Mouse (Mus musculus): Measurements from ENCODE around the gene Khdc4. TPM values are rescaled to one million over a fixed set of nuclear protein-coding genes. Genes with fewer than 3 reads are reported as not detected.
"Not testable (repeated sequence)": the region's sequence is repeated elsewhere in the genome, so short reads cannot be mapped to it uniquely, and the experiment has no call there.

The Khdc4 gene
- polyA plus RNA-seq, 1 experiment from 2014 or later, result 72.3 TPM

- WGBS, result 93% methylated on average over 4 of the region's 4 CpGs
- peaks cover 21% of the 10 kb centered on the region for H3K36me3 ChIP-seq (ENCODE audit: control insufficient read depth, insufficient read depth, low read length)
Observed at GRCm38 (mm10) chr3:88713709-88714108, 28.1 kb downstream of the Khdc4 start.

GRCm38 (mm10) chr3:88714725-88715124 lies 29.1 kb downstream of the Khdc4 start:
- Histone ChIP-seq H3K9ac (ENCODE audit: low read length) (no peak overlapping the region), H3K27me3 (ENCODE audit: control insufficient read depth, insufficient read depth, low read length) (no peaks in the 10 kb centered on the region), H3K9me3 (replicated peaks; ENCODE audit: control insufficient read depth, low read length) (no peaks in the 10 kb centered on the region), H3K4me3 (replicated peaks; ENCODE audit: low read length) (no peak overlapping the region), H3K4me2 (ENCODE audit: low read depth, low read length) (no peak overlapping the region), H3K36me3 (ENCODE audit: control insufficient read depth, insufficient read depth, low read length) (peaks cover 14% of the 10 kb centered on the region), H3K27ac (ENCODE audit: low read length) (no peak overlapping the region), H3K4me1 (ENCODE audit: control insufficient read depth, insufficient read depth, low read length) (peaks cover 18% of the 10 kb centered on the region)
- no peak for ATAC-seq (ENCODE audit: insufficient read depth, low FRiP score)
- 65% methylated on average over 2 of the region's 2 CpGs for WGBS

More at GRCm38 (mm10) chr3:88713709-88714108, 28.1 kb downstream of the Khdc4 start:
- H3K27me3 ChIP-seq (ENCODE audit: control insufficient read depth, insufficient read depth, low read length), result no peaks in the 10 kb centered on the region
- H3K9ac ChIP-seq (ENCODE audit: low read length), result no peak overlapping the region
- no peak for ATAC-seq (ENCODE audit: insufficient read depth, low FRiP score)
- H3K4me2 ChIP-seq (ENCODE audit: low read depth, low read length), result no peak overlapping the region
- H3K4me3 ChIP-seq (replicated peaks; ENCODE audit: low read length), result no peak overlapping the region
- H3K4me1 ChIP-seq (ENCODE audit: control insufficient read depth, insufficient read depth, low read length), result peaks cover 9% of the 10 kb centered on the region
- no peaks in the 10 kb centered on the region for H3K9me3 ChIP-seq (replicated peaks; ENCODE audit: control insufficient read depth, low read length)
- H3K27ac ChIP-seq (ENCODE audit: low read length), result no peak overlapping the region

GRCm38 (mm10) chr3:88715716-88716115 lies 30.1 kb downstream of the Khdc4 start:
- H3K27me3 ChIP-seq (ENCODE audit: control insufficient read depth, insufficient read depth, low read length); H3K27ac ChIP-seq (ENCODE audit: low read length); H3K36me3 ChIP-seq (ENCODE audit: control insufficient read depth, insufficient read depth, low read length); H3K9ac ChIP-seq (ENCODE audit: low read length); ATAC-seq (ENCODE audit: insufficient read depth, low FRiP score); H3K9me3 ChIP-seq (replicated peaks; ENCODE audit: control insufficient read depth, low read length); H3K4me3 ChIP-seq (replicated peaks; ENCODE audit: low read length); H3K4me2 ChIP-seq (ENCODE audit: low read depth, low read length): not testable (repeated sequence)
- peaks cover 18% of the 10 kb centered on the region for H3K4me1 ChIP-seq (ENCODE audit: control insufficient read depth, insufficient read depth, low read length)
- 91% methylated on average over 5 of the region's 5 CpGs for WGBS

GRCm38 (mm10) chr3:88716399-88717197 lies 31.0 kb downstream of the Khdc4 start, which contains the start of gene Rit1:
Rit1 (plus strand) TSS chr3:88716838.
- Histone ChIP-seq H3K27ac (ENCODE audit: low read length) (peak within 1 kb of the TSS; percentile 84), H3K4me3 (replicated peaks; ENCODE audit: low read length) (peak within 1 kb of the TSS; percentile 82), H3K4me2 (ENCODE audit: low read depth, low read length) (peak within 1 kb of the TSS; percentile 71), H3K27me3 (ENCODE audit: control insufficient read depth, insufficient read depth, low read length) (no peaks in the 10 kb centered on the region), H3K9ac (ENCODE audit: low read length) (peak within 1 kb of the TSS; percentile 84), H3K4me1 (ENCODE audit: control insufficient read depth, insufficient read depth, low read length) (peaks cover 18% of the 10 kb centered on the region), H3K36me3 (ENCODE audit: control insufficient read depth, insufficient read depth, low read length) (peaks cover 12% of the 10 kb centered on the region), H3K9me3 (replicated peaks; ENCODE audit: control insufficient read depth, low read length) (no peaks in the 10 kb centered on the region)
- peak; percentile 95 for ATAC-seq (ENCODE audit: insufficient read depth, low FRiP score)
- WGBS, result 2% methylated on average over 27 of the region's 27 CpGs

- no peaks in the 10 kb centered on the region for H3K27me3 ChIP-seq (ENCODE audit: control insufficient read depth, insufficient read depth, low read length)
- peak overlapping the region; percentile 71 for H3K4me2 ChIP-seq (ENCODE audit: low read depth, low read length)
- peak overlapping the region; percentile 84 for H3K9ac ChIP-seq (ENCODE audit: low read length)
- H3K9me3 ChIP-seq (replicated peaks; ENCODE audit: control insufficient read depth, low read length), result no peaks in the 10 kb centered on the region
- H3K27ac ChIP-seq (ENCODE audit: low read length), result peak overlapping the region; percentile 84
- peaks cover 18% of the 10 kb centered on the region for H3K4me1 ChIP-seq (ENCODE audit: control insufficient read depth, insufficient read depth, low read length)
- 3% methylated on average over 9 of the region's 9 CpGs for WGBS
- ATAC-seq (ENCODE audit: insufficient read depth, low FRiP score), result peak; percentile 38; the same call in 1 of the 2 replicates
- H3K36me3 ChIP-seq (ENCODE audit: control insufficient read depth, insufficient read depth, low read length), result peaks cover 8% of the 10 kb centered on the region; the same call in 1 of the 2 replicates
- peak overlapping the region; percentile 82 for H3K4me3 ChIP-seq (replicated peaks; ENCODE audit: low read length)
Observed at GRCm38 (mm10) chr3:88717198-88717798, 31.7 kb downstream of the Khdc4 start.

- Histone ChIP-seq H3K9ac (ENCODE audit: low read length) (peak overlapping the region; percentile 54), H3K27ac (ENCODE audit: low read length) (peak overlapping the region; percentile 72), H3K4me1 (ENCODE audit: control insufficient read depth, insufficient read depth, low read length) (peaks cover 18% of the 10 kb centered on the region), H3K4me3 (replicated peaks; ENCODE audit: low read length) (peak overlapping the region; percentile 43), H3K4me2 (ENCODE audit: low read depth, low read length) (peak overlapping the region; percentile 71), H3K27me3 (ENCODE audit: control insufficient read depth, insufficient read depth, low read length) (no peaks in the 10 kb centered on the region), H3K9me3 (replicated peaks; ENCODE audit: control insufficient read depth, low read length) (no peaks in the 10 kb centered on the region), H3K36me3 (ENCODE audit: control insufficient read depth, insufficient read depth, low read length) (peaks cover 8% of the 10 kb centered on the region; the same call in 1 of the 2 replicates)
- ATAC-seq (ENCODE audit: insufficient read depth, low FRiP score), result no peak
- WGBS, result 12% methylated on average over 1 of the region's 1 CpGs
Observed at GRCm38 (mm10) chr3:88717831-88718230, 32.2 kb downstream of the Khdc4 start.

GRCm38 (mm10) chr3:88719098-88719497 lies 33.5 kb downstream of the Khdc4 start:
- Histone ChIP-seq H3K9ac (ENCODE audit: low read length) (0 out of 2 replicates have a peak overlapping the region, but pooled peaks have one; percentile 20), H3K4me2 (ENCODE audit: low read depth, low read length) (peak overlapping the region; percentile 71), H3K27me3 (ENCODE audit: control insufficient read depth, insufficient read depth, low read length) (no peaks in the 10 kb centered on the region), H3K36me3 (ENCODE audit: control insufficient read depth, insufficient read depth, low read length) (peaks cover 19% of the 10 kb centered on the region), H3K4me1 (ENCODE audit: control insufficient read depth, insufficient read depth, low read length) (peaks cover 18% of the 10 kb centered on the region), H3K9me3 (replicated peaks; ENCODE audit: control insufficient read depth, low read length) (0 out of 2 replicates have a peak, but pooled peaks cover 3% of the 10 kb centered on the region), H3K27ac (ENCODE audit: low read length) (peak overlapping the region; percentile 72), H3K4me3 (replicated peaks; ENCODE audit: low read length) (peak overlapping the region; percentile 9; the same call in 1 of the 2 replicates)
- ATAC-seq (ENCODE audit: insufficient read depth, low FRiP score), result peak; percentile 68; the same call in 1 of the 2 replicates
- 53% methylated on average over 2 of the region's 2 CpGs for WGBS

GRCm38 (mm10) chr3:88736556-88736955 lies 51.0 kb downstream of the Khdc4 start:
- no peak for ATAC-seq (ENCODE audit: insufficient read depth, low FRiP score)
- Histone ChIP-seq H3K4me3 (replicated peaks; ENCODE audit: low read length) (no peak overlapping the region), H3K27me3 (ENCODE audit: control insufficient read depth, insufficient read depth, low read length) (no peaks in the 10 kb centered on the region), H3K36me3 (ENCODE audit: control insufficient read depth, insufficient read depth, low read length) (no peaks in the 10 kb centered on the region), H3K4me2 (ENCODE audit: low read depth, low read length) (no peak overlapping the region), H3K27ac (ENCODE audit: low read length) (no peak overlapping the region), H3K9me3 (replicated peaks; ENCODE audit: control insufficient read depth, low read length) (no peaks in the 10 kb centered on the region), H3K4me1 (ENCODE audit: control insufficient read depth, insufficient read depth, low read length) (no peaks in the 10 kb centered on the region), H3K9ac (ENCODE audit: low read length) (no peak overlapping the region)
- 61% methylated on average over 2 of the region's 2 CpGs for WGBS

- WGBS, result 47% methylated on average over 3 of the region's 3 CpGs
- ATAC-seq (ENCODE audit: insufficient read depth, low FRiP score), result no peak
- no peaks in the 10 kb centered on the region for H3K36me3 ChIP-seq (ENCODE audit: control insufficient read depth, insufficient read depth, low read length)
Observed at GRCm38 (mm10) chr3:88738641-88739040, 53.0 kb downstream of the Khdc4 start.

More at GRCm38 (mm10) chr3:88738641-88739040, 53.0 kb downstream of the Khdc4 start:
- Histone ChIP-seq H3K9ac (ENCODE audit: low read length) (no peak overlapping the region), H3K27ac (ENCODE audit: low read length) (no peak overlapping the region), H3K4me2 (ENCODE audit: low read depth, low read length) (no peak overlapping the region), H3K4me1 (ENCODE audit: control insufficient read depth, insufficient read depth, low read length) (no peaks in the 10 kb centered on the region), H3K4me3 (replicated peaks; ENCODE audit: low read length) (no peak overlapping the region), H3K27me3 (ENCODE audit: control insufficient read depth, insufficient read depth, low read length) (no peaks in the 10 kb centered on the region), H3K9me3 (replicated peaks; ENCODE audit: control insufficient read depth, low read length) (no peaks in the 10 kb centered on the region)

Data from stomach, embryonic 16.5 days (tissue).